Mouse (Mus musculus) cerebellum, adult (tissue): Measurements from ENCODE around the gene Mmp9.
A peak's percentile ranks its signal among the peaks of the same experiment; 100 is the strongest.

Source experiments
- ATAC-seq: cut with Nextera tagmentation; 2 replicates; pipeline ENCODE4 v1.9.2; 2017; ENCODE audit warnings: mild to moderate bottlenecking, moderate library complexity, mixed read lengths; ENCODE audit not compliant: insufficient number of reproducible peaks, low FRiP score, low TSS enrichment

The Mmp9 gene

GRCm38 (mm10) chr2:164940140-164940830 is at the start of gene Mmp9:
Gene Mmp9, plus strand, starts transcription at chr2:164940780.
- ATAC-seq: no peak

DNA sequence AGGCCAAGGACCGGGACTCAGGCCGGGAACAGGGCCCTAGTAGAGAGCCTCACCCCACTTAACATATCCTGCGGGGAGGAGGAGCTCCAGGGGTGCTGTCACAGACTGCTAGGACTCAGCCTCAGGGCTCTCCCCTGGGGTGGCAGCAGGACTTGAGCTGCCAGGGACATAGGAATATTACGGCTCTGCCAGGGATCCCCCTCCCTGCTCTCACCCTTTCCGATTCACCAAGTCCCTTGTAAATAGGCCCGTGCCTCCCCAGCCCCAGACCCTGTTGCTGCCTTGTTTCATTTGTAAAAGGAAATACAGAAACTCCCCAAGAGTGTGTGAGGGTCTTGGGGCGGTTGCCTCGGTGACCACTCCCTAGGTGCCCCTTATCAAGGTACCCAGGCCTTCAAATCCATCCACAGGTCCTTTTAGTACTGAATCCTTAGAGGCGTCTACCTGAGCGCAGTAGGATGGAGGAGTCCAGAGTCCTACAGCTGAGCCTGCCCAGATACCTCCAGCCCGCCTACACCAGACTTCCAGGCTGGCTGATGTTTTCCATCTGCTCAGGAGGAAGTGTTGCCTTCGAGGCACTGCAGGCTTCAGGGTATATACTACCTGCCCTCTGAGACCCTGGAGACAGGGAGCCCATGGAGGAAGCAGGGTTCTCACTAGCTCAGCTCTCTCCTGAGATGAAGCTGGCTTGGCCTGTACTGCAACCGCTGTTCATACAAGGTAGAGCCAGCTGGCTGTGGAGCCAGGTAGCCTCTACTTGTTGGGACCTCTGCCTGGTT is 49.3 kb upstream of the Mmp9 start:
- no peak for ATAC-seq

DNA sequence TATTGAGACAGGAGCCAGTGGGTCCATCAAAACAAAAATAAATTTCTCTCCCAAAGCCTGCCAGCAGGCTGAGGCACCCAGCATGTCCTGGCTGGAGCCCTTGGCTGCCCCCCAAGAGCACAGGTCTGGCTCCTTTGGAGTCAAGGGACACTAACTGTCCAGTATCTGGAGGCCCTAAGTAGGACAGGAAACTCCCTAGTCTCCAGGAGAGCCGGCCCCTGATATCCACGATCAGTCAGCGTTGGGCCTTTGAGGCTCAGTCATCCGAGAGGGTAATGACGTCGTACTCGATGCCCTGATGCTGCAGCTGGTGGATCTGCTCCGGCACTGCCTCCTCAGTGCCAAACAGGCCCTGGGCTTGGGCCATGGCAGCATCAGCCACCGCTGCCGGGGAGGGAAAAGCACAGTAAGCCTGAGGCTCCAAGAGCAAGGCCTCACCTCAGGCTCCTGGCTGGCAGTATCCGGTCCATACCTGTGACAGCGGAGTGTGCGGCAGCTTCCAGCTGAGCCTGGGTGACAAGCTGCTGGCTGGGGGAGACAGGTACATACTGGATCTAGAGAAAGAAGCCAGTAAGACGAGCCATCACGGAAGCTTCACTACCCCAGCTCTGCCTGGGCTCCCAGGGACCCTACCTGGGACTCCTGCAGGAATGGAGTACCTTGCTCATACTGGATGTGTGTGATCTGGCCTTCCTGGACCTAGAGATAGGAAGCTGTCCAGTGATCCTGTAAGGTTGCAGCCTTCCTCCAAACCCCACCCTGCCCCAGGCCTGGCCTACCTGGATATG is 48.5 kb upstream of the Mmp9 start:
- ATAC-seq: peak; percentile 36; the same call in 1 of the 2 replicates

GRCm38 (mm10) chr2:164892696-164893216 is 47.8 kb upstream of the Mmp9 start:
- ATAC-seq: no peak

DNA sequence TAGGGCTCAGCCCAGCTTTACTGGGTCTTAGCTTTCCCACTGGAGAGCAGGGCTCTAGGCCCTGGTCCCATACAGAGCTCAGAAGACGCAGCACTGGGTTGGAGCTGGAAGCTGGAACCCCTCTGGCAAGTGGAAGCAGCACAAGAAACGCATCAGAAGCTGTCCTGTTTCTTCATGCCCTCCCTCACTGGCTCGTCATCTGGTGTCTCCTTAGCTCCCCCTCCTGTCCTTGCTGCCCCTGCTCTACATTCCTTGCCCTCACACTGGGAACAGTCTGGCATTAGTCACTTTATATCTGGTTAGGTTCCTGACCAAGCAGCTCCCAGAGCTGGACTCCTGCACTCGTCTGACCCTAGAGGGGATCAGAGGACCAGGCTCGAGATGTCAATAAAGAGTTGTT is 46.5 kb upstream of the Mmp9 start:
- no peak for ATAC-seq

DNA sequence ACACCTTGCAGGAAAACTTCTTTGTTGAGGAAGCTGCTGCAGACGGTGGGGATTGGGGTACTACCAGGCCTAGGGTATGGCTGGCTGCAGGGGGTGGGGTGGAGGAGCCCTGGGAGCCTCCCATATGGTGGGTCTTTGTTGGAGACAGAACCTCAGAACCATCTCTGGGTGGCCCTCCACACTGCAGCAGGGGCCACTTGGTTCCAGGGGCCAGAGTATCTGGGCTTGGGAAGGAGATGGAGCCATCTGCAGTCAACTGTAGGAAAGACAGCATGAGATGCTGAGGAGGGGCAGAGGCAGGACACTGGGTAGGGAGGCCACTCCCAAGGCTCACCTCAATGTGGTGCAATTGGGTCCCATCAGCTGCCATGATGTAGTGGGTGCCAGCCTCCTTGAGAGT is 45.9 kb upstream of the Mmp9 start:
- no peak for ATAC-seq

DNA sequence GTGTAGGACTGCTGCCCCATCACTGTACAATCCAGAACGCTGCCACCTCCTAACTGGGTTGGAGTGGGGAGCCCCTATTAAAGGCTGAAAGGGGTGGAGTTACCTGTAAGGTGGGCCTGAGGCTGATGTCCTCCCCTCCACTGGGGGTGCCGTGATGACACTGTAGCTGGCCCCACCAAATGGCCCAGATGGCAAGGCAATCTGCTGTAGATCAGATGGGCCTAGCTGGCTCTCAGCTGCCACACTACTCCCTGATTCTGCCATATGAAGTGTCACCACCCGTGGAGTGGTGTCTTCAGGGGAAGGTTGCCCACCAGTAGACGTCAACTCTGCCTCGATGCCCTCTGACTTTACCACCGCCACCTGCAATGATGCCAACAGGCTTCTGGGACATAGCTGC is 44.7 kb upstream of the Mmp9 start:
- ATAC-seq: no peak

DNA sequence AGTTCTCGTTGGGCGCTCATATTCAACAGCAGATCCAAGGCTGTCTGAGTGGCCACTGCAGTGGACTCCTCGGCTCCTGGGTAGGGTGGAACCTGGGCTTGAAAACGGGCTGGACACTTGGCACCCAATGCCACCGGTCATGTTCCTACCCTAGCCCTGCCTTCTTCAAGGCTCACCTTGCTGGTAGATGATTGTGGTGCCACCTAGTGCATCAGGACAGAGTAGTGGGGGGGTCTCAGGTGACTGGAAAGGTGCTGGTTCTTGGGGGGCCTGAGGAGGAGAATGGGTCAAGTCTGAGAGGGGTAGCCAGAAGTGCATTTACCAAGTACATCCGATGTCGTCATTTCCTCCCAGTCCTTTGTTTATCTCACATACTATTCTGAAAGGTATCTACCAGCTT is 42.6 kb upstream of the Mmp9 start:
- ATAC-seq: no peak

- no peak for ATAC-seq
These were observed 41.5 kb upstream of the Mmp9 start for GRCm38 (mm10) chr2:164899034-164899433.

GRCm38 (mm10) chr2:164899723-164900459 is 40.7 kb upstream of the Mmp9 start:
- no peak for ATAC-seq

- ATAC-seq: peak; percentile 26; the same call in 1 of the 2 replicates
These were observed 39.2 kb upstream of the Mmp9 start for GRCm38 (mm10) chr2:164901380-164901779.

DNA sequence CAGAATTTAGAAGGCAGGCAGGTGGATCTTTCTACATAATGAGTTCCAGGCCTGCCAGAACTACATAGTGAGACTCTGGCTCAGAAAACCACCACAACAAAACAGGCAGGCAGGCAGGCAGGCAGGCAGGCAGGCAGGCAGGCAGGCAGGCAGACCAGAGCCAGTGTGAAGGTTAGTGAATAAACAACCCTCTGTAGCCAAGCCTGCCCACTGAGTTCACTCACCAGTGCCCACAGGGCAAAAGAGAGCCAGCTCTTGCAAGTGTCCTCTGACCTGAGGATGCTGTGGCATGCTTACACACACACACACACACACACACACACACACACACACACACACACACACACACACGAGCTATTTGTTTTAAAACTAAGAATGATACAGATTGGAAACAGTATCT is 37.1 kb upstream of the Mmp9 start:
- ATAC-seq: no peak

DNA sequence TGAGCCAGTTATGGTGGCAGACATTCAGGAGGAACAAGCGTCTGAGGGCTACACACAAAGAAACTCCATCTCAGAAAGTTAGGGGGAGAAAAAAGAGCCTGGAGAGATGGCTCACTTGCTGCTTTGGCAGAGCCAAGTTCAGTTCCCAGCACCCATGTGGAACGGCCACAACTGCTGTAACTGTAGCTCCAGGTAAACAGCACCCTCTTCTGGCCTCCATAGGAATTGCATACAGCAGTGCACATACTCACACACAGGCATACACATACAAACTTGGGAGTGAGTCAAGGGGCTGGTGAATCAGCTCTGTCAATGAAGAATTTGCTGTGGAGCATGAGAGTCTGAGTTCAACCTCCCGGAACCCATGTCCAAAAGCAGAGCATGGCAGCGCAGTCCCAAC is 34.5 kb upstream of the Mmp9 start:
- ATAC-seq: no peak

DNA sequence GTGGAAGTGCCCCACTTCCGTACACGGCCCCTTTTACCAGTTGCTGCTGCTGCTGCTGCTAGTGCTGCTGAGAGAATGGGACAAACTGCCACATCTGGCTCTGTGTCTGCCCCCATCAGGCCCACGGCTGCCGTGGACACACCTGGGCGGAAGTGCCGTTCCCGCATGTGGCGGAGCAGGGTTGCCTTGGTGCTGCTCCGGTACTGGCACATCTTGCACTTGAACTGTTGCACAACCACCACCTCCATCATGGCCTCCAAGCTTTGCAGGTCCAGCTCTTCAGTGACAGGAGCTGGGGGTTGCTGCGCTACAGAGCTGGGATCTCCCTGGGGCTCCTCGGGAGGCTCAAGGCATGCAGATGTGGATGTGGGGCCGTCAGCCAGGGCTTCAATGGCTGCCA is 33.1 kb upstream of the Mmp9 start:
- no peak for ATAC-seq

DNA sequence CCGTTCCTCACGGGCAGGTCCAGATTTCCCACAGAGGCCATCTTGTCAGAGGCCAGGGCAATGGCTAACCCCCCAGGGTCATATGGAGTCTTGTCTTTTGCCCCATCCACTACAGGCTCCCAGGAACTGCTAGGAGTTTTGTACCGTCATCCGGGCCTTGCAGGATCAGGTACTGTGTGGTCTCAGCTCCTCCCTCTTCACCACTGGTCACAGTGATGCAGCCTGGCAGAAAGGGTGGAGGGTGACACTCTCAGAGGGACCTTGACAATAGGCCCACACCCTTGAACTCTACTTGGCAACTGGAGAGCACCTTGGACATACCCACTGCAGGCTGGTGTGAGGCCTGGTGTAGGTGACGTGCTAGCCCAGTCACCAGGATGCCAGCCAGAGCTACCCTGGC is 32.6 kb upstream of the Mmp9 start:
- ATAC-seq: no peak

GRCm38 (mm10) chr2:164909100-164909499 is 31.5 kb upstream of the Mmp9 start:
- no peak for ATAC-seq

GRCm38 (mm10) chr2:164909542-164909941 is 31.0 kb upstream of the Mmp9 start:
- ATAC-seq: no peak

- ATAC-seq: no peak
These were observed 30.1 kb upstream of the Mmp9 start for GRCm38 (mm10) chr2:164910360-164911061.
